Mouse (Mus musculus): ENCODE data around the gene Cln6.

DNA sequence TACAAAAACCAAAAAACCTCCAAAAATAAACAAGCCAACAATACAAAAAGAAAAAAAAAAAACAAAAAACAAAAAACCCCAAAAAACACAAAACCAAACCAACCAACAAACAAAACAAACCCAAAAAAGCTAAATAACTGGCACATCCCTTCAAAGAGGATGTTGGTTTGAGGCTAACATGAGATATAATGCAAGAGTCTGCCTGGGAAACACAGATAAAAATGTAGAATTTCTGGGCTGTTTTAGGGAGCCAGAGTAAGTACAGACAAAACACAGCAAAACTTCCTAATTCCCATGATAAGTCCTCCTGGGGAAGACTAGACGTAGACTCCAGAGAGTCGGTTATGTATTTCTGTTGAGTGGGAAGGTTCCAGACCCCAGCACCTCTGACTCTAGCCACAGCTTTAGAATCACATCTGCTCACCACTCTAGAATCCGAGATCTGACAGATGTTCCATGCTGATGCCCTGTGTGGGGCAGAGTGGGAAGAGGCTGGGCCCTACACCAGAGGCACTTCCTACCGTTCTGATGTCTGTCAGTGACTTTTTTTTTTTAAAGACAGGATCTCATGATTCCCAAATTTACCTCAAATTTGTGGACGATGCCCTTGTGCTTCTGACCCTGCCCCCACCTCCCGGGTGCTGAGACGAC is 38.5 kb downstream of the Cln6 start:
- no peak for TF ChIP-seq POLR2A (IDR thresholded peaks at IDR 0.05; ENCODE audit: borderline replicate concordance, insufficient read depth, low read length)
- no peak for TF ChIP-seq CTCF (IDR thresholded peaks at IDR 0.05; ENCODE audit: borderline replicate concordance, insufficient read depth, low read depth, low read length)

All from cerebellum, adult 2 months (tissue).